Mouse (Mus musculus) left cerebral cortex, postnatal 14 days (tissue): ENCODE measurements around the gene Snx17. TPM values are rescaled to one million over a fixed set of nuclear protein-coding genes. Genes with fewer than 3 reads are reported as not detected.

ENCODE experiments used
- DNase-seq, 2 experiments: peaks; one replicate each; pipeline ENCODE4 v3.0.0; 2021 to 2022; ENCODE audit warnings: low spot score in 2 of 2, mixed read lengths in 1 of 2
- intact Hi-C: fragments of 180-260 bp; cut with DNase I; formaldehyde crosslinking; loops from one replicate; pipeline ENCODE4 v1.15.1; 2025
- total RNA-seq, 2 experiments: library from RNA; stranded (reverse); gene quantifications; 2 replicates each; pipeline ENCODE4 v1.2.3; 2021

The Snx17 gene
- total RNA-seq, 2 experiments from 2014 or later: 72.2 to 77.1 TPM

GRCm38 (mm10) chr5:31219911-31220447 lies 27.0 kb downstream of the Snx17 start:
- DNase-seq: peak in 1 of 2 experiments; percentile 48
- intact Hi-C loops: loop anchor here (2.0 to 5.0 kb wide), 2 partner anchors 21 to 107 kb away; partner anchors contain the start of genes Gm9970 and Nrbp1

DNA sequence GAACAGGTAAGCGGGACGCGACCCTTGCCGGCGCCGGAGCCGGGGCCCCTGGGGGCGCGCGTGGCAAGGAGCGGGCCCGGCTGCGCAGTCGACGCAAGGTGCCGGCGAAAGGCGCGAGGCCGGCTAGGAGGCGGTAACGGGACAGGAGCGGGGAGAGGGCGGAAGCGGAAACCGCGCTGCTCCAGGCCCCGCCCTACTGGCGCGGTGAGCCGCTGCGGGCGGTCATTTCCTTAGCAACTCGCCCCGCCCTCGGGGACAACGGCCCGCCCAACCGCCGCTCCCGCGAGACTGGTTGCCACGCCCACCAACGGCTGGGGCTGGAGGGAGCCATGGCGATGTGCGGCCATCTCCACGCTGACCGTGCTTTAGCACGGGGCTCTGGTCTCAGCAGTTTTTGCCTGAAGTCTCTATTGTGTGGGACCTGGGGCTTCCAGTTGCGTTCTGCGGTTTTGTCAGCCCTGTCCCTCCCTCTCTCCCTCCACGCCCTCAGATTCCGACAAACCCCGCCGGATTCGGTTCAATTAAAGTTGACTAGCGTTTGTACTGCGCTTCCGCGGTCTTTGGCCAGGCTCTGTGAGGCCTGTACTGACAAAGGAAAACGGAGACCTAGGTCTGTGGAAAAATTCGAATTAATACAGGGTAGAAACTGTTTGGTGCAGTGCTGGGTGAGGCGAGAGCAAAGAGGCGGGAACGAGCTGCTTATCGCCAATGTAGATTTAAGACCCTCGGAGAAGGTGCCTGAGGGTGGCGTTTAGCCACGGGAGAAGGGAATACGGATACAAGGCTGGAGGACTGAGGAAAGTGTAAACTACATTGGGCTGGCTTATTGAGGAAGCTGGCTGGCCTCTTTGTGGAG lies 27.6 kb downstream of the Snx17 start, which contains the start of gene Ppm1g:
Ppm1g (minus strand) TSS at position 240 of the 856 bp plus-strand sequence.
- DNase-seq: peak; percentile 95 to 96
- intact Hi-C loops: loop anchor here (2.0 to 5.0 kb wide), 2 partner anchors 20 to 107 kb away; partner anchors contain the start of genes Gm9970 and Nrbp1

DNA sequence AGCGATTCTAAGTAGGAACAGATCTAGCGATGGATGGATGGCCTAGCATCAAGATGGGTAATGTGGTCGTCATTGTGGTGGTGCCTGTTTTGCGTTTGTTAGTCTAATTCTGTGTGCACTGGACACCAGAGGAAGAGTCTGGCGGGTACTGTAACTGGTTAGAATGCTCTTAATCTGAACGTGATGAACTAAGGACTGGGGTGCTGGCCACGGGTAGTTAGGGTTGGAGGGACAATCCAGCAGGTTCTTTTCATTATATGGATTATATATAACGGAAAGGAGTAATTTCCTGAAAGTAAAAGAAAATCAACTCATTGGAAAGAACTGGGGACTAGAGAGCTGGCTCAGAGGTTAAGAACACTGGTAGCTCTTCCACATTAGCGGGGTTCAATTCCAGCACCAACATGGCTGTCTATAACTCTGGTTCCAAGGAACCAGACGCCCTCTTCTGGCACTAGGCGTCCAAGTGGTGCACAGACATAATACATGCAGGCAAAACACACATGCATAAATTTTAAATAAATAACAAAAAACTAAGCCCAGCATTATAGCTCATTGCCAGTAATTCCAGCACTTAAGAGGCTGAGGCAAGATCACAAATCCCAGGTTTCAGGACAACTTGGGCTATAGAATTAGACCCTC lies 28.4 kb downstream of the Snx17 start:
- intact Hi-C loops: loop anchor here (2.0 to 5.0 kb wide), 2 partner anchors 19 to 106 kb away; partner anchors contain the start of genes Gm9970 and Nrbp1
- peak; percentile 43 to 74 for DNase-seq

- no peak for DNase-seq
- intact Hi-C loops: loop anchor here (5.0 kb wide), 1 partner anchor 105 kb away; no protein-coding TSS in a partner anchor
Observed at GRCm38 (mm10) chr5:31222696-31223095, 29.7 kb downstream of the Snx17 start.

GRCm38 (mm10) chr5:31226641-31227040 lies 33.6 kb downstream of the Snx17 start:
- intact Hi-C loops: no loop called here
- DNase-seq: no peak

- peak; percentile 95 to 97 for DNase-seq
- intact Hi-C loops: loop anchor here (2.0 kb wide), 1 partner anchor 20 kb away; the partner anchor contains the start of gene Ppm1g
Observed at GRCm38 (mm10) chr5:31240637-31241521, 47.9 kb downstream of the Snx17 start, which contains the start of the genes Nrbp1 and Gm9970. Gene Nrbp1 (plus strand): TSS chr5:31240864. Gene Gm9970 (minus strand): TSS chr5:31241232.

DNA sequence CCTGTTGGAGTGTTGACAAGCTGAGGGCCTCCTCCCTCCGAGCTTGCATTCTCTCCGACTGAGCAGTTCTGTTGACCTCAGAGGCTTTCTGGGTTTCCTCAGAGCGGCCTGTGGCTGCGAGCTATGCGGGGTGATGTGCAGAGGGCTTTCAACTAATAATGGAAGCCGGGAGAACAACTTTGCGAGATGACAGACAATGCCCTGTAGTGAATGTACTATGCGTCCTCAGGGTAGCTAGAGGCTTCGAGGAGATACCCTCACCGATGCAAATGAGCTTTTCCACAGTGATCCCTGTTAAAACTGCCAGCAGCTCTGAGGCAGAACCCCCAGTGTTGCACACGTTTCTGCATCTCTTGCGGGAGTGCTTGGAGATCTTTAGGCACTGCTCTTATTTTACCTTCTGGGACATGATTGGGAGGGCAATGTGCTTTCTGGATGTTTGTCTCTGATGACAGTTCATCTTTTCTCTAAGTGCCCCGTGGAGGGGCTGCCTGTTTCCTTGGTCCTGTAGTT lies 48.6 kb downstream of the Snx17 start:
- intact Hi-C loops: loop anchor here (2.0 kb wide), 1 partner anchor 21 kb away; the partner anchor contains the start of gene Ppm1g
- no peak for DNase-seq

DNA sequence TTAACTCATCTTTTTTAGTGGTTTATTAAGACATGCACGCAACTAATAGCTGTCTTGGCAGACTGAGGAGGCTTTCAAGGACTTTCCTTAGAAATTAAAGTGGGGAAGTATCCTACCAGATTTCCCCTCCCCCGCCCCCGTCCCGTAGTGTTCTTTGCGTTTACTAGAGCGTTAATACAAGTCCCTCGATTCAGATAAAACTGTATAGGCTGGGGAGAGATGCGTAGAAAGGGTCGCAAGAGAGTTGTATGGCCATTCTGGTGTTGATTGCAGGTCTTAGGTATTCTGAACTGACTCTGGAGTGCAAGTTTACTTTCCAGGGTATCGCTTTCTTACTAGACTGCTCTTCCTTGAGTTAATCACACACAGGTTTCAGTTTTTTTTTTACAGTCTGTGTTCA lies 49.2 kb downstream of the Snx17 start:
- no peak for DNase-seq
- intact Hi-C loops: no loop called here

Other genes with a start within 250 kb of the Snx17 start
- gene Cgref1, start 247.6 kb upstream of the Snx17 start, total RNA-seq: 10 to 100 TPM; 33.2 to 35.3 TPM
- gene Preb, start 232.9 kb upstream of the Snx17 start, total RNA-seq: 100 to 1,000 TPM; 122 to 140 TPM
- gene Tcf23, start 224.6 kb upstream of the Snx17 start, total RNA-seq: under 1 TPM in 1 of 2 experiments, not detected in 1; 0.09 TPM
- 10 to 100 TPM; 71.4 to 75.3 TPM for gene Atraid, start 144.9 kb upstream of the Snx17 start, total RNA-seq
- gene Slc5a6, start 144.3 kb upstream of the Snx17 start, total RNA-seq: 10 to 100 TPM; 11.8 to 18.0 TPM
- 10 to 100 TPM; 17.9 to 19.4 TPM for gene Cad, start 138.4 kb upstream of the Snx17 start, total RNA-seq
- not detected for gene Dnajc5g, start 86.9 kb upstream of the Snx17 start, total RNA-seq
- gene Slc30a3, start 85.0 kb upstream of the Snx17 start, total RNA-seq: 100 to 1,000 TPM; 148 to 193 TPM
- 1 to 10 TPM; 1.9 to 2.0 TPM for gene Trim54, start 76.5 kb upstream of the Snx17 start, total RNA-seq
- 1 to 10 TPM; 2.5 to 2.7 TPM for gene Ucn, start 54.4 kb upstream of the Snx17 start, total RNA-seq
- 10 to 100 TPM; 40.5 to 49.8 TPM for gene Mpv17, start 39.0 kb upstream of the Snx17 start, total RNA-seq
- 1 to 10 TPM; 3.3 TPM for gene Gm29609, start 13.3 kb upstream of the Snx17 start, total RNA-seq
- gene Gtf3c2, start 13.1 kb upstream of the Snx17 start, total RNA-seq: 10 to 100 TPM; 54.9 to 57.2 TPM
- 10 to 100 TPM; 39.5 to 49.2 TPM for gene Eif2b4, start 203 bp downstream of the Snx17 start, total RNA-seq
- gene Zfp513, start 9.1 kb downstream of the Snx17 start, total RNA-seq: 10 to 100 TPM; 27.2 to 31.1 TPM
- gene Ppm1g, start 27.5 kb downstream of the Snx17 start, total RNA-seq: 10 to 100 TPM; 77.5 to 87.1 TPM
- 10 to 100 TPM; 72.9 to 75.8 TPM for gene Nrbp1, start 47.6 kb downstream of the Snx17 start, total RNA-seq
- gene Gm9970, start 48.0 kb downstream of the Snx17 start, total RNA-seq: not detected
- gene Krtcap3, start 58.5 kb downstream of the Snx17 start, total RNA-seq: 1 to 10 TPM; 1.6 to 2.0 TPM
- gene Ift172, start 97.9 kb downstream of the Snx17 start, total RNA-seq: 10 to 100 TPM; 82.8 to 93.9 TPM
- gene Fndc4, start 102.9 kb downstream of the Snx17 start, total RNA-seq: 100 to 1,000 TPM; 124 to 147 TPM
- gene Gckr, start 104.2 kb downstream of the Snx17 start, total RNA-seq: under 1 TPM; 0.11 to 0.30 TPM